Comparison of ENCODE assay signal across 27 mouse cellular contexts in genomic region chr11:100748620-100749019, GRCm38 (mm10). TPM values are rescaled to one million over a fixed set of nuclear protein-coding genes. Genes with fewer than 3 reads are reported as not detected.
DNase-seq lines count a peak whose midpoint lies in the region; ATAC-seq and TF ChIP-seq lines count a peak whose summit lies in the region.
"Had no signal": no experiment of that assay in that cellular context is flagged by ENCODE, and none has a peak within 500 bp of the region (broad histone marks: within the 10 kb centered on the region; RNA-seq: fewer than 3 reads in every experiment).

No protein-coding gene starts in this region.

- H3K79me3 ChIP-seq in C2C12 (ENCODE audit: low read depth): no peaks in the 10 kb centered on the region

- no peaks in the 10 kb centered on the region for H3K9me3 ChIP-seq in hindbrain, embryonic 10.5 days
- H3K9me3 ChIP-seq: embryonic facial prominence, embryonic 10.5 days; embryonic facial prominence, embryonic 12.5 days; forebrain, embryonic 13.5 days; forebrain, embryonic 15.5 days had no signal

- peak overlapping the region; percentile 11 for H3K4me3 ChIP-seq in C2C12 (ENCODE audit: insufficient read depth, poor library complexity, severe bottlenecking)
- no peak overlapping the region for H3K4me3 ChIP-seq in hindbrain, embryonic 10.5 days
- H3K4me3 ChIP-seq: embryonic facial prominence, embryonic 10.5 days; embryonic facial prominence, embryonic 12.5 days; forebrain, embryonic 13.5 days; forebrain, embryonic 15.5 days had no signal

- H3K79me2 ChIP-seq in C2C12 (ENCODE audit: control insufficient read depth, insufficient read depth): no peaks in the 10 kb centered on the region

- H3ac ChIP-seq in C2C12 (ENCODE audit: control insufficient read depth, insufficient read length, low read depth): no peak overlapping the region

- peaks cover 15% of the 10 kb centered on the region; the same call in 1 of the 2 replicates for H3K4me1 ChIP-seq in hindbrain, embryonic 10.5 days (replicated peaks)
- H3K4me1 ChIP-seq: embryonic facial prominence, embryonic 12.5 days; forebrain, embryonic 13.5 days; forebrain, embryonic 15.5 days had no signal

- no peak for TF ChIP-seq CTCF in C2C12 (IDR thresholded peaks at IDR 0.05; ENCODE audit: control insufficient read depth, insufficient read depth, insufficient read length)

- H3K27ac ChIP-seq in hindbrain, embryonic 10.5 days: no peak overlapping the region
- H3K27ac ChIP-seq: embryonic facial prominence, embryonic 10.5 days; embryonic facial prominence, embryonic 12.5 days; forebrain, embryonic 13.5 days; forebrain, embryonic 15.5 days had no signal

- peaks cover 73% of the 10 kb centered on the region for H3K27me3 ChIP-seq in C2C12 (ENCODE audit: control insufficient read depth, insufficient read depth, insufficient read length)
- peaks cover 44% of the 10 kb centered on the region for H3K27me3 ChIP-seq in hindbrain, embryonic 10.5 days (ENCODE audit: insufficient read depth, poor library complexity, severe bottlenecking)
- H3K27me3 ChIP-seq: forebrain, embryonic 15.5 days; Patski had no signal

- ATAC-seq in frontal cortex, adult (ENCODE audit: low TSS enrichment): peak; percentile 62
- ATAC-seq: activated CD4-positive, CD25-positive, alpha-beta regulatory T cell, adult 4 months; forebrain, embryonic 13.5 days; forebrain, embryonic 15.5 days; forebrain, postnatal 0 days; Patski had no signal

- H3K36me3 ChIP-seq in C2C12 (ENCODE audit: control insufficient read depth, insufficient read depth): no peaks in the 10 kb centered on the region
- H3K36me3 ChIP-seq in hindbrain, embryonic 10.5 days: 0 out of 2 replicates have a peak, but pooled peaks cover 7% of the 10 kb centered on the region
- H3K36me3 ChIP-seq: embryonic facial prominence, embryonic 10.5 days; embryonic facial prominence, embryonic 12.5 days had no signal

- 90% methylated on average over 4 of the region's 4 CpGs for WGBS in hindbrain, embryonic 10.5 days

- no peak for DNase-seq in frontal cortex, postnatal 10 days (ENCODE audit: low spot score in 2 of 2)
- peak; percentile 85 for DNase-seq in brain, adult 2 months (ENCODE audit: low read depth, low spot score)
- peak; percentile 61 for DNase-seq in telencephalon, adult 2 months (ENCODE audit: low read depth, low spot score)
- no peak for DNase-seq in retina, embryonic 14.5 days (ENCODE audit: low spot score)
- no peak for DNase-seq in hindbrain, embryonic 10.5 days (ENCODE audit: low spot score)
- DNase-seq: adrenal gland, adult 8-10 months; adrenal gland, postnatal 14 days; adrenal gland, postnatal 36 days; B cell, adult 2 months; cerebellum, adult 11 months; cerebellum, adult 18-20 months; cerebellum, adult 8-10 months; cerebellum, adult 9-11 months; cerebellum, postnatal 14 days; cerebellum, postnatal 36 days; forebrain, postnatal 0 days had no signal

TF ChIP-seq in C2C12, 6 proteins besides CTCF, POLR2A, EP300 and RAD21:
- no peak for TF ChIP-seq MAX (IDR thresholded peaks at IDR 0.05)
- no peak for TF ChIP-seq MYOG (IDR thresholded peaks at IDR 0.05; ENCODE audit: control insufficient read depth, extremely low read depth, insufficient read length)
- TF ChIP-seq FOSL1 (IDR thresholded peaks at IDR 0.05; ENCODE audit: insufficient read depth, low read length, poor library complexity, severe bottlenecking): no peak
- no peak for TF ChIP-seq USF1 (IDR thresholded peaks at IDR 0.05; ENCODE audit: low read depth)
- TF ChIP-seq MYOD1 (IDR thresholded peaks at IDR 0.05; ENCODE audit: control insufficient read depth, insufficient read length, low read depth): no peak
- TF ChIP-seq CEBPB (IDR thresholded peaks at IDR 0.05; ENCODE audit: low read depth): no peak

RNA-seq across cellular contexts. Expression of gene Rab5c, which starts 10.6 kb away (rescaled TPM):
- 136 TPM for polyA plus RNA-seq in C2C12 (2012; fragmentation: generic; extraction: Trizol)
- 16.8 and 37.2 TPM in 2 replicates for polyA plus RNA-seq in hindbrain, embryonic 10.5 days (2016; fragmentation: Nextera tagmentation; extraction: Ambion mirVana)

RNA-seq across cellular contexts. Expression of gene Kcnh4, which starts 11.1 kb away (rescaled TPM):
- polyA plus RNA-seq in C2C12 (2012; fragmentation: generic; extraction: Trizol): not detected
- polyA plus RNA-seq in hindbrain, embryonic 10.5 days (2016; fragmentation: Nextera tagmentation; extraction: Ambion mirVana): 1.5 and 4.4 TPM in 2 replicates

RNA-seq across cellular contexts. Expression of gene Hcrt, which starts 14.1 kb away (rescaled TPM):
- not detected for polyA plus RNA-seq in C2C12 (2012; fragmentation: generic; extraction: Trizol)
- polyA plus RNA-seq in hindbrain, embryonic 10.5 days (2016; fragmentation: Nextera tagmentation; extraction: Ambion mirVana): not detected in 2 replicates
- polyA plus RNA-seq: activated CD4-positive, CD25-positive, alpha-beta regulatory T cell, adult 4 months; embryonic facial prominence, embryonic 10.5 days; embryonic facial prominence, embryonic 12.5 days; embryonic facial prominence, embryonic 14.5 days; forebrain, embryonic 11.5 days; forebrain, embryonic 13.5 days; Patski had no signal

RNA-seq across cellular contexts. Expression of gene Ghdc, which starts 22.1 kb away (rescaled TPM):
- polyA plus RNA-seq in C2C12 (2012; fragmentation: generic; extraction: Trizol): 5.5 TPM
- 3.9 and 4.3 TPM in 2 replicates for polyA plus RNA-seq in hindbrain, embryonic 10.5 days (2016; fragmentation: Nextera tagmentation; extraction: Ambion mirVana)

RNA-seq across cellular contexts. Expression of gene Hspb9, which starts 35.0 kb away (rescaled TPM):
- polyA plus RNA-seq in C2C12 (2012; fragmentation: generic; extraction: Trizol): 0.68 TPM
- 0.25 and 0.35 TPM in 2 replicates for polyA plus RNA-seq in hindbrain, embryonic 10.5 days (2016; fragmentation: Nextera tagmentation; extraction: Ambion mirVana)
- polyA plus RNA-seq: brain, embryonic 14.5 days; embryonic facial prominence, embryonic 12.5 days; embryonic facial prominence, embryonic 14.5 days; forebrain, embryonic 13.5 days had no signal

Comparison
In these comparisons a context has a peak if more than half of its experiments do, and no peak if none do; other contexts are left out.
1. DNase-seq: peak in brain, adult 2 months (single experiment) and telencephalon, adult 2 months (single experiment); none in frontal cortex, postnatal 10 days (0 of 2), retina, embryonic 14.5 days (single experiment) and hindbrain, embryonic 10.5 days (single experiment).